ENCODE assay signal across 8 mouse cellular contexts in the genomic region with DNA sequence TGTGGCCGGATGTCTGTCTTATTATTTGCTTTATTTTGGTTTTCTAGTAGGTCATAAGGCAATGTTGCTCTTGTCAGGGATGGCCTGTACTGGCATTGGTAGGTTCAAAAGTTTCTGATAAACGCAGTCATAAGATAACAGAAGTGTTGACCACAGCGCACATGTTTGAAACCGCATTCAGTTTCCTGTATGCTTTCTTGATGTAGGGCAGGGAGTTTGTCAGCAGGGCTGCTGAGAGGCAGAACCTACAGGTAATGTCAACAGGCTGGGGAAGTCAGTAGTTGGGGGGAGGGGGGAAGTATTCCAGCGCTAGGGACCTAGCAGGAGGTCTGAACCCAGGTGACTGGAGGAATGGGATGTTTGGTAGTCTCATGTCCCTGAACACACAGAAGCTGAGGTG. TPM values are rescaled to one million over a fixed set of nuclear protein-coding genes. Genes with fewer than 3 reads are reported as not detected.
A peak's percentile ranks its signal among the peaks of the same experiment; 100 is the strongest.
DNase-seq lines count a peak whose midpoint lies in the region; ATAC-seq and TF ChIP-seq lines count a peak whose summit lies in the region.

No protein-coding gene starts in this region.

- peak; percentile 90 for ATAC-seq in CD4-positive, CD25-positive, alpha-beta regulatory T cell, adult 4 months

- H3K36me3 ChIP-seq in small intestine, adult 2 months (ENCODE audit: control insufficient read depth, insufficient read depth, low read length), result no peaks in the 10 kb centered on the region

- peak; percentile 46 to 51 for DNase-seq in B cell, adult 2 months
- peak; percentile 29 for DNase-seq in liver
- DNase-seq in left cerebral cortex, adult 9 months (ENCODE audit: low spot score in 2 of 2), result no peak
- DNase-seq in ovary, adult 18-20 months (ENCODE audit: low spot score), result no peak
- DNase-seq in kidney, adult 9 months, result no peak
- no peak for DNase-seq in urinary bladder, adult 2 months (ENCODE audit: low spot score)

- peak overlapping the region; percentile 44; the same call in 1 of the 2 replicates for H3K27ac ChIP-seq in small intestine, adult 2 months (ENCODE audit: insufficient read depth, low read depth, low read length)

- 28% methylated on average over 5 of the region's 5 CpGs for whole genome bisulfite sequencing in small intestine, adult 2 months

- H3K4me1 ChIP-seq in small intestine, adult 2 months (ENCODE audit: control insufficient read depth, insufficient read depth, insufficient read length, low read length), result peaks cover 11% of the 10 kb centered on the region

- no peak overlapping the region for H3K4me3 ChIP-seq in small intestine, adult 2 months (ENCODE audit: low read depth, low read length)

- no peak for TF ChIP-seq POLR2A in small intestine, adult 2 months (IDR thresholded peaks at IDR 0.05; ENCODE audit: low read depth, low read length)

- no peaks in the 10 kb centered on the region for H3K27me3 ChIP-seq in small intestine, adult 2 months (ENCODE audit: control insufficient read depth, insufficient read depth, low read length)

- no peak for TF ChIP-seq CTCF in small intestine, adult 2 months (IDR thresholded peaks at IDR 0.05; ENCODE audit: extremely low read depth, insufficient read length, insufficient replicate concordance, low read depth, low read length)

RNA-seq across cellular contexts. Expression of gene Prdm10, which starts 20.8 kb away (rescaled TPM):
- polyA plus RNA-seq in CD4-positive, CD25-positive, alpha-beta regulatory T cell, adult 4 months (2017; shearing (Covaris generic)), result 10 to 100 TPM in 1 of 2 experiments, 1 to 10 TPM in 1; 9.6 to 10.1 TPM
- 4.4 and 9.3 TPM in 2 replicates for polyA plus RNA-seq in small intestine, adult 2 months (2012; rRNA removed)
- 6.7 and 7.4 TPM in 2 replicates for polyA plus RNA-seq in urinary bladder, adult 2 months (2012; rRNA removed)

Comparison
In these comparisons a context has a peak if more than half of its experiments do, and no peak if none do; other contexts are left out.
1. DNase-seq: peak in B cell, adult 2 months (2 of 2) and liver (single experiment); none in left cerebral cortex, adult 9 months (0 of 2), ovary, adult 18-20 months (single experiment), kidney, adult 9 months (single experiment) and urinary bladder, adult 2 months (single experiment).